Comparison of ENCODE assay signal across 9 mouse cellular contexts in genomic region chr11:98951026-98951906, GRCm38 (mm10). TPM values are rescaled to one million over a fixed set of nuclear protein-coding genes. Genes with fewer than 3 reads are reported as not detected.
DNase-seq lines count a peak whose midpoint lies in the region; ATAC-seq and TF ChIP-seq lines count a peak whose summit lies in the region.
"Had no signal": no experiment of that assay in that cellular context is flagged by ENCODE, and none has a peak within 500 bp of the region (broad histone marks: within the 10 kb centered on the region; RNA-seq: fewer than 3 reads in every experiment).

No protein-coding gene starts in this region.

- peaks cover 81% of the 10 kb centered on the region for H3K79me2 ChIP-seq in myocyte (ENCODE audit: control insufficient read depth, insufficient read depth)

- peak; percentile 70 for TF ChIP-seq POLR2A in myocyte (IDR thresholded peaks at IDR 0.05; ENCODE audit: insufficient read length, low read depth)

- H3K9ac ChIP-seq in forebrain, embryonic 15.5 days (replicated peaks) = 0 out of 2 replicates have a peak overlapping the region, but pooled peaks have one; percentile 22

- no peak for ATAC-seq in G1E (ENCODE audit: extremely low read depth, insufficient number of reproducible peaks, low FRiP score, poor library complexity, severe bottlenecking)
- ATAC-seq in forebrain, embryonic 15.5 days (replicated peaks) = peak; percentile 73
- ATAC-seq in inflammation-experienced regulatory T-cells, adult 6 months = no peak

- peaks cover 96% of the 10 kb centered on the region for H3K4me1 ChIP-seq in G1E (ENCODE audit: insufficient read depth, low read depth, low read length)
- H3K4me1 ChIP-seq in forebrain, embryonic 15.5 days = peaks cover 46% of the 10 kb centered on the region

- TF ChIP-seq CTCF in G1E (IDR thresholded peaks at IDR 0.05; ENCODE audit: low read depth, low read length) = no peak

- DNase-seq in G1E (ENCODE audit: low spot score) = no peak
- peak; percentile 75 for DNase-seq in brain, adult 2 months (ENCODE audit: low read depth, low spot score)
- DNase-seq in heart, postnatal 4 days = peak; percentile 95
- DNase-seq in layer of hippocampus, postnatal 10 days (ENCODE audit: low spot score in 2 of 2) = peak; percentile 74 to 80
- no peak for DNase-seq in right cerebral cortex, adult 18-20 months

- H3K4me3 ChIP-seq in G1E (ENCODE audit: low read depth, low read length) (peak overlapping the region; percentile 14; the same call in 1 of the 2 replicates), myocyte (no peak overlapping the region)
- no peak overlapping the region for H3K4me3 ChIP-seq in forebrain, embryonic 15.5 days

- H3ac ChIP-seq in myocyte (ENCODE audit: control insufficient read depth, insufficient read length) = no peak overlapping the region

- no peak overlapping the region; the same call in 1 of the 2 replicates for H3K4me2 ChIP-seq in forebrain, embryonic 15.5 days (replicated peaks)
- H3K4me2 ChIP-seq in myocyte (ENCODE audit: low read depth) = peak overlapping the region; percentile 65

- H3K27ac ChIP-seq in forebrain, embryonic 15.5 days (replicated peaks) = peak overlapping the region; percentile 61

- 57% methylated on average over 16 of the region's 16 CpGs for WGBS in forebrain, embryonic 15.5 days

- no peaks in the 10 kb centered on the region for H3K9me3 ChIP-seq in G1E (replicated peaks)
- no peaks in the 10 kb centered on the region for H3K9me3 ChIP-seq in forebrain, embryonic 15.5 days

- H3K27me3 ChIP-seq in G1E (ENCODE audit: insufficient read depth, low read length) (no peaks in the 10 kb centered on the region), myocyte (ENCODE audit: control insufficient read depth, insufficient read depth, insufficient read length) (no peaks in the 10 kb centered on the region)
- H3K27me3 ChIP-seq in forebrain, embryonic 15.5 days = no peaks in the 10 kb centered on the region

- H3K36me3 ChIP-seq in G1E (replicated peaks) (peaks cover 57% of the 10 kb centered on the region), myocyte (ENCODE audit: control insufficient read depth, insufficient read depth) (no peaks in the 10 kb centered on the region)
- no peaks in the 10 kb centered on the region for H3K36me3 ChIP-seq in forebrain, embryonic 15.5 days

TF ChIP-seq in myocyte, 11 proteins besides CTCF, POLR2A, EP300 and RAD21:
- TF ChIP-seq CEBPB (IDR thresholded peaks at IDR 0.05; ENCODE audit: insufficient read depth, poor library complexity, severe bottlenecking) (no peak), MYOG (IDR thresholded peaks at IDR 0.05; ENCODE audit: control insufficient read depth in 1 of 3, insufficient read depth in 1 of 3, insufficient read length in 2 of 3, low read depth in 2 of 3) (peak in 1 of 3 experiments; percentile 46), MYOD1 (IDR thresholded peaks at IDR 0.05; ENCODE audit: control insufficient read depth in 1 of 3, insufficient read length in 2 of 3, low read depth in 2 of 3) (peak in 1 of 3 experiments; percentile 54), POLR2AphosphoS2 (IDR thresholded peaks at IDR 0.05; ENCODE audit: insufficient read length, low read depth) (peak; percentile 68), MAX (IDR thresholded peaks at IDR 0.05; ENCODE audit: low read depth) (no peak), TCF3 (IDR thresholded peaks at IDR 0.05; ENCODE audit: insufficient read length, low read depth) (no peak), REST (IDR thresholded peaks at IDR 0.05; ENCODE audit: insufficient read depth, insufficient read length) (no peak), SRF (IDR thresholded peaks at IDR 0.05; ENCODE audit: control insufficient read depth, insufficient read length, low read depth) (no peak), E2F4 (IDR thresholded peaks at IDR 0.05; ENCODE audit: insufficient read depth) (no peak), USF1 (IDR thresholded peaks at IDR 0.05; ENCODE audit: low read depth) (no peak), TCF12 (IDR thresholded peaks at IDR 0.05; ENCODE audit: insufficient read depth, poor library complexity, severe bottlenecking) (no peak)

RNA-seq across cellular contexts. Expression of gene Rara, which starts 23.6 kb away (rescaled TPM):
- 109 and 110 TPM in 2 replicates for total RNA-seq in G1E (2014; fragmentation: Nextera tagmentation)
- 16.9 and 17.1 TPM in 2 replicates for total RNA-seq in G1E (2017)
- polyA plus RNA-seq in G1E (2012) = 84.4 and 103 TPM in 2 replicates
- polyA plus RNA-seq in forebrain, embryonic 15.5 days (2015; fragmentation: Nextera tagmentation; extraction: Ambion mirVana) = 9.2 and 9.9 TPM in 2 replicates
- 10 to 100 TPM; 34.6 to 38.1 TPM for total RNA-seq in heart, postnatal 4 days (2021)
- 10 to 100 TPM; 21.7 to 24.0 TPM for total RNA-seq in layer of hippocampus, postnatal 10 days (2021)
- 27.3 TPM for polyA plus RNA-seq in myocyte (2012; fragmentation: generic; extraction: Trizol)
- polyA plus RNA-seq in inflammation-experienced regulatory T-cells, adult 6 months (2017; shearing (Covaris generic)) = 1 to 10 TPM; 7.4 to 8.1 (median 7.6) TPM

RNA-seq across cellular contexts. Expression of gene Gjd3, which starts 31.6 kb away (rescaled TPM):
- not detected in 2 replicates for total RNA-seq in G1E (2014; fragmentation: Nextera tagmentation)
- not detected in 2 replicates for total RNA-seq in G1E (2017)
- polyA plus RNA-seq in G1E (2012) = not detected in 2 replicates
- polyA plus RNA-seq in forebrain, embryonic 15.5 days (2015; fragmentation: Nextera tagmentation; extraction: Ambion mirVana) = 0.62 and 0.84 TPM in 2 replicates
- 1 to 10 TPM; 2.0 to 2.5 TPM for total RNA-seq in heart, postnatal 4 days (2021)
- total RNA-seq in layer of hippocampus, postnatal 10 days (2021) = 1 to 10 TPM; 2.4 to 3.6 TPM
- 0.05 TPM for polyA plus RNA-seq in myocyte (2012; fragmentation: generic; extraction: Trizol)
- not detected for polyA plus RNA-seq in inflammation-experienced regulatory T-cells, adult 6 months (2017; shearing (Covaris generic))
- total RNA-seq: adrenal gland, adult 18-20 months had no signal

RNA-seq across cellular contexts. Expression of gene Cdc6, which starts 43.7 kb away (rescaled TPM):
- 60.7 and 84.9 TPM in 2 replicates for total RNA-seq in G1E (2014; fragmentation: Nextera tagmentation)
- 52.7 and 63.4 TPM in 2 replicates for total RNA-seq in G1E (2017)
- polyA plus RNA-seq in G1E (2012) = 3.4 and 4.1 TPM in 2 replicates
- polyA plus RNA-seq in forebrain, embryonic 15.5 days (2015; fragmentation: Nextera tagmentation; extraction: Ambion mirVana) = 11.2 and 12.1 TPM in 2 replicates
- total RNA-seq in heart, postnatal 4 days (2021) = 10 to 100 TPM in 1 of 2 experiments, 1 to 10 TPM in 1; 9.8 to 10.2 TPM
- total RNA-seq in layer of hippocampus, postnatal 10 days (2021) = 1 to 10 TPM; 1.1 to 2.2 TPM
- 2.6 TPM for polyA plus RNA-seq in myocyte (2012; fragmentation: generic; extraction: Trizol)
- 10 to 100 TPM in 1 of 3 experiments, 1 to 10 TPM in 2; 5.1 to 40.6 (median 5.2) TPM for polyA plus RNA-seq in inflammation-experienced regulatory T-cells, adult 6 months (2017; shearing (Covaris generic))

Comparison
In these comparisons a context has a peak if more than half of its experiments do, and no peak if none do; other contexts are left out.
1. DNase-seq: peak in brain, adult 2 months (single experiment), heart, postnatal 4 days (single experiment) and layer of hippocampus, postnatal 10 days (2 of 2); none in G1E (single experiment) and right cerebral cortex, adult 18-20 months (single experiment).